ENCODE assay signal across 12 mouse cellular contexts in the genomic region with DNA sequence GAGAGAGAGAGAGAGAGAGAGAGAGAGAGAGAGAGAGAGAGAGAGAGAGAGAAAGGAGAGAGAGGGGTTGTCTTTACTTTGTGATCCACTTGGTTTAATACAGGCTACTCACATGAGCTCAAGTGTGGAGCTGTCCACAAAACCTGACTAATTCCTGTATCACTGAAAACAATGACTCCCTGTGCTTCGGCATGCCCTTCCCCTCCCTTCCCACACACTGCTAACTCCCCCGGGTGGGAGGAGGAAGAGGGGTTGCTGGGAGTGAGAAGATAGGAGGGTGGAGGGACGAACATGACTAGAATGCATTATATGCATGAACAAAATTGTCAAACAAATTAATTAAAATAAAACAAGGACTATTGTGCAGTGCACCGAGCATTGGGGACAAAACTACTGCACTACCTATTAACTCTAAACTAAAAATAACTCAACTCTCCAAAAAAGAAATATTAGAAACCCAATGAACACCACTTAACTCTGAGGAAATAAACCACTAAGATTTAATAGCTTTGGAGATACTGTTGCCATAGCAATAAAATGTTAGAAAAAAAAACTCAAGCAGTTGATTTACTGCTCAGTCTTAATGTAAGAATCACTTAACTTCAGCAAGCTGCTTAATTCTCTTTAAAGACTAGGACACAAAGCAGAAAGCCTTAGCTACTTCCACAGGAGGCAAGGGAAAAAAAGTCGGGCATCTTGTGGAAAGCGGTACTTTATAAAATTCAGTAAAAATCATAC. TPM values are rescaled to one million over a fixed set of nuclear protein-coding genes. Genes with fewer than 3 reads are reported as not detected.
DNase-seq lines count a peak whose midpoint lies in the region; ATAC-seq and TF ChIP-seq lines count a peak whose summit lies in the region.
"Had no signal": no experiment of that assay in that cellular context is flagged by ENCODE, and none has a peak within 500 bp of the region (broad histone marks: within the 10 kb centered on the region; RNA-seq: fewer than 3 reads in every experiment).

No protein-coding gene starts in this region.

- no peak overlapping the region for H3K27ac ChIP-seq in midbrain, embryonic 11.5 days (ENCODE audit: low read depth, low read length)
- H3K27ac ChIP-seq in midbrain, postnatal 0 days (ENCODE audit: low read depth, low read length) = no peak overlapping the region
- H3K27ac ChIP-seq: embryonic facial prominence, embryonic 12.5 days; gastrocnemius, adult 2 months had no signal

- peaks cover 13% of the 10 kb centered on the region for H3K4me1 ChIP-seq in midbrain, embryonic 11.5 days (ENCODE audit: control insufficient read depth, insufficient read depth, low read length)
- no peaks in the 10 kb centered on the region for H3K4me1 ChIP-seq in midbrain, postnatal 0 days (ENCODE audit: insufficient read depth, low read length)

- peak overlapping the region; percentile 11; the same call in 1 of the 2 replicates for H3K4me2 ChIP-seq in midbrain, embryonic 11.5 days
- no peak overlapping the region for H3K4me2 ChIP-seq in midbrain, postnatal 0 days (ENCODE audit: low read depth, low read length, poor library complexity, severe bottlenecking)
- H3K4me2 ChIP-seq: embryonic facial prominence, embryonic 12.5 days had no signal

- no peaks in the 10 kb centered on the region for H3K9me3 ChIP-seq in midbrain, embryonic 11.5 days (ENCODE audit: control insufficient read depth, low read length)
- H3K9me3 ChIP-seq in midbrain, postnatal 0 days (ENCODE audit: low read length) = no peaks in the 10 kb centered on the region
- H3K9me3 ChIP-seq: embryonic facial prominence, embryonic 12.5 days had no signal

- ATAC-seq in midbrain, embryonic 11.5 days (ENCODE audit: low FRiP score) = peak; percentile 85
- no peak for ATAC-seq in midbrain, postnatal 0 days (ENCODE audit: low FRiP score)

- no peak for TF ChIP-seq CTCF in midbrain, postnatal 0 days (IDR thresholded peaks at IDR 0.05)

- no peaks in the 10 kb centered on the region for H3K36me3 ChIP-seq in midbrain, embryonic 11.5 days (ENCODE audit: control insufficient read depth, insufficient read depth, low read length)
- H3K36me3 ChIP-seq in midbrain, postnatal 0 days (ENCODE audit: insufficient read depth, low read length) = no peaks in the 10 kb centered on the region
- H3K36me3 ChIP-seq: embryonic facial prominence, embryonic 12.5 days had no signal

- peak; percentile 34 for DNase-seq in heart, adult 11 months
- DNase-seq in heart, adult 8-10 months (ENCODE audit: low spot score) = no peak
- no peak for DNase-seq in midbrain, embryonic 11.5 days (ENCODE audit: low spot score, missing footprints)
- DNase-seq in midbrain, postnatal 0 days (ENCODE audit: low spot score) = no peak
- peak; percentile 59 for DNase-seq in mesoderm, embryonic 11.5 days (ENCODE audit: low read depth, low spot score)
- DNase-seq in testis, postnatal 10 days (ENCODE audit: low spot score) = peak; percentile 68
- no peak for DNase-seq in right cerebral cortex, adult 18-20 months
- no peak for DNase-seq in left cerebral cortex, adult 8-10 months (ENCODE audit: low spot score in 2 of 2)
- DNase-seq: B cell, adult 2 months; gastrocnemius, adult 2 months; lung, adult 18-20 months had no signal

- no peaks in the 10 kb centered on the region for H3K27me3 ChIP-seq in midbrain, embryonic 11.5 days (ENCODE audit: control insufficient read depth, insufficient read depth, low read length)
- no peaks in the 10 kb centered on the region for H3K27me3 ChIP-seq in midbrain, postnatal 0 days (ENCODE audit: insufficient read depth, low read length)
- H3K27me3 ChIP-seq: embryonic facial prominence, embryonic 12.5 days had no signal

- WGBS in midbrain, embryonic 11.5 days = 31% methylated on average over 6 of the region's 6 CpGs
- WGBS in midbrain, postnatal 0 days = 15% methylated on average over 6 of the region's 6 CpGs

- no peak overlapping the region for H3K4me3 ChIP-seq in midbrain, embryonic 11.5 days (ENCODE audit: low read depth, low read length)
- H3K4me3 ChIP-seq in midbrain, postnatal 0 days (ENCODE audit: low read depth, low read length) = no peak overlapping the region
- H3K4me3 ChIP-seq: embryonic facial prominence, embryonic 12.5 days; gastrocnemius, adult 2 months had no signal

- H3K9ac ChIP-seq in midbrain, embryonic 11.5 days (ENCODE audit: low read length) = no peak overlapping the region
- no peak overlapping the region for H3K9ac ChIP-seq in midbrain, postnatal 0 days (replicated peaks; ENCODE audit: low read length, poor library complexity, severe bottlenecking)
- H3K9ac ChIP-seq: embryonic facial prominence, embryonic 12.5 days had no signal

RNA-seq across cellular contexts. Expression of a gene that starts 7.1 kb away (rescaled TPM):
- total RNA-seq in heart, adult 8-10 months (2022) = 1 to 10 TPM; 5.8 to 6.8 (median 6.4) TPM
- polyA plus RNA-seq in midbrain, embryonic 11.5 days (2014; fragmentation: Nextera tagmentation; extraction: Ambion mirVana) = 69.5 and 73.3 TPM in 2 replicates
- total RNA-seq in midbrain, postnatal 0 days (2014; rRNA removed) = 127 and 136 TPM in 2 replicates
- polyA plus RNA-seq in midbrain, postnatal 0 days (2015; fragmentation: Nextera tagmentation; extraction: Ambion mirVana) = 96.8 and 113 TPM in 2 replicates
- total RNA-seq in left cerebral cortex, adult 8-10 months (2022) = 100 to 1,000 TPM; 158 to 168 (median 161) TPM

RNA-seq across cellular contexts. Expression of a gene that starts 21.5 kb away (rescaled TPM):
- total RNA-seq in heart, adult 8-10 months (2022) = 1 to 10 TPM; 6.7 to 9.2 (median 8.3) TPM
- 21.0 and 22.5 TPM in 2 replicates for polyA plus RNA-seq in midbrain, embryonic 11.5 days (2014; fragmentation: Nextera tagmentation; extraction: Ambion mirVana)
- total RNA-seq in midbrain, postnatal 0 days (2014; rRNA removed) = 14.9 and 17.0 TPM in 2 replicates
- 4.8 and 5.2 TPM in 2 replicates for polyA plus RNA-seq in midbrain, postnatal 0 days (2015; fragmentation: Nextera tagmentation; extraction: Ambion mirVana)
- total RNA-seq in left cerebral cortex, adult 8-10 months (2022) = 10 to 100 TPM; 10.4 to 12.9 (median 11.2) TPM

RNA-seq across cellular contexts. Expression of a gene that starts 23.7 kb away (rescaled TPM):
- total RNA-seq in heart, adult 8-10 months (2022) = 1 to 10 TPM; 7.4 to 9.1 (median 8.3) TPM
- 14.5 and 18.0 TPM in 2 replicates for polyA plus RNA-seq in midbrain, embryonic 11.5 days (2014; fragmentation: Nextera tagmentation; extraction: Ambion mirVana)
- total RNA-seq in midbrain, postnatal 0 days (2014; rRNA removed) = 5.6 and 8.2 TPM in 2 replicates
- polyA plus RNA-seq in midbrain, postnatal 0 days (2015; fragmentation: Nextera tagmentation; extraction: Ambion mirVana) = 5.4 and 6.4 TPM in 2 replicates
- 10 to 100 TPM in 1 of 4 experiments, 1 to 10 TPM in 3; 7.7 to 10.2 (median 8.3) TPM for total RNA-seq in left cerebral cortex, adult 8-10 months (2022)

Comparison
In these comparisons a context has a peak if more than half of its experiments do, and no peak if none do; other contexts are left out.
1. DNase-seq: peak in heart, adult 11 months (single experiment), mesoderm, embryonic 11.5 days (single experiment) and testis, postnatal 10 days (single experiment); none in heart, adult 8-10 months (single experiment), midbrain, embryonic 11.5 days (single experiment), midbrain, postnatal 0 days (single experiment), right cerebral cortex, adult 18-20 months (single experiment) and left cerebral cortex, adult 8-10 months (0 of 2).
2. RNA of a gene that starts 7.1 kb away (total RNA-seq): 158 to 168 TPM in left cerebral cortex, adult 8-10 months and 127 to 136 TPM in midbrain, postnatal 0 days; 5.8 to 6.8 TPM in heart, adult 8-10 months; every median in the first group is over 10 times any median in the second.